Mouse (Mus musculus): ENCODE measurements around the gene Tap2.

The Tap2 gene

DNA sequence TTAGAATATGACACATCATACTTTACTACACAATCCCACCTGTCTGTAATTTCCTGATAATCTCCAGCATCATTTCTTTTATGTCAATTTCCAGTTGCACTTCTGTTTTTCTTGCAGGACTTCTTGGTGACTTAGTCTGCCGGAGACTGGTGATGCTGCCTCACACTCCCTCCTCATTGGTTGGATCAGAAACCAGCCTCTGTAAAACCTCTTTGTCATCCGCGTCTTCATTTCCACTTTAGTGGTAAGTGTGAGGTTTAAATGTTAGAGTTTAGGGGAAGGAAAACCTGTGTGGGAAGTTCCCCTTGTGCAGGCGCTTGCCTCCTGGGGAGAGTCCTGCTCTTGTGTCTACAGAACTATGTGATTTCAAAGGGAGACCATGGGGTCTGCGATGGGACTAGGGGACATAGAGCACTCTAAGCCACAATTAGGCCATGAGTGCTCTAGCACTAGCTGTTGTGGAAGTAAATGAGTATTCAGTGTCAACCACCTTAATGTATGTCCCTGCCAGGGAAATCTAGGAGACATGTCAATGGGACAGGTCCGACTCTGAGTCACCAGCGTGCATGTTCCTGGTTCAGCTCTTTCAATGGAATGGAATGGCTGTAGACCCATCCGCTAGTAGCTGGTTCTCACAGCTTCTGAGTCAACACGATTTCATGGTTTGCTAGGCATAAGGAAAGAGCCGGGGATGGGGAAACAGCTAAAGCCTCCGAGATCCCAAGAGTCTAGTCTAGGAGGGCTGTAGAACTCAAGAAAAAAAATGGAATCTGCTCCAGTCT, 54.5 kb downstream of the Tap2 start, which contains the start of gene H2-Ab1:
Gene H2-Ab1 (plus strand): TSS at position 96 of the 782 bp plus-strand sequence.
- peak; percentile 73 for DNase-seq

DNA sequence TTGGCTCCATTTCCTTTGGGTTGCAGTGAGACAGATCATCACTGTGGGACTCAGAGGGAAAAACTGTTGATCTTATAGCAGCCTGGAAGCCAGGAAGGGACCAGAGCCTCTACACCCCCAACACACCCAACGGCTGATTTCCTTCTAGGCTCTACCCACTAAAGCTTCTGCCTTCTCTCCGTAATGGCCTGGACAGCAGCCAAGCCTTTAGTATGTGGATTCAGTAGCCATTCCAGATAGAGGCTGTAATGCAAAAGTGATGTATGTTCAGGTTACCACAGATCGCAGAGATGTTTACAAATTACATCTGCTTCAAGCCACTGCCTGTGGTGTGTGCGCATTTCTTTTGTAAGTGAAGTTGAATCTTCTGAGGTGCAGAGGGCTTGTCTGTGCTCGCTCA, 57.2 kb downstream of the Tap2 start:
- DNase-seq = no peak

DNA sequence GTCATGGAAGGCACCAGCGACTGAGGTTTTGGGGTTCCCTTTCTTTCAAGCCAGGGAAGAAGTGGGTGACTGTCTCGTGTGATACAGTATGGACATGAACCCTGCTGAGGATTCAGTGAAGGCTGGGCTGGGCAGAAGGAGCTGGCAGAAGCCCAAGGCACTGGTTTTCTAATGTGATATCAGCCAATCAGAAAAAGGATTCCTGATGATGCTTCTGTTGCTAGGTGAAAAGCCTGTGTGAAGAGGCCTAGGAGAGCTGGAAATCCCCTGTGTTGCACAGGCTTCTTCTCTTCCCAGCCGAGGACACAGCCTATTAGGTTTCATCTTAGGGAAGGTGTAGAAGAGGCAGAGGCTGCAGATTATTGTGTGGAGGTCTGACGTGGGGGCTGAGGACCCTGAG, 58.2 kb downstream of the Tap2 start:
- peak; percentile 82 for DNase-seq

DNA sequence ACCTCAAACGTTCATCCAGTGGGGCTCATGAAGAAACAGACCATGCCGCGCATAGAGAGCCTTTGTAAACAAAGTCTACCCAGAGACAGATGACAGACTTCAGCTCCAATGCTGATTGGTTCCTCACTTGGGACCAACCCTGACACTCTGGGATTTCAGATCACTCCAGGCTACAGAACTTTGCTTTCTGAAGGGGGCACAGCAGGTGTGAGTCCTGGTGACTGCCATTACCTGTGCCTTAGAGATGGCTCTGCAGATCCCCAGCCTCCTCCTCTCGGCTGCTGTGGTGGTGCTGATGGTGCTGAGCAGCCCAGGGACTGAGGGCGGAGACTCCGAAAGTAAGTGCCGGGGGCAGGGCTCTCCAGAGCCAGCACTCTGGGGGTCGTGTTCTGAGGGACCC, 59.7 kb downstream of the Tap2 start:
- peak; percentile 57 for DNase-seq

DNA sequence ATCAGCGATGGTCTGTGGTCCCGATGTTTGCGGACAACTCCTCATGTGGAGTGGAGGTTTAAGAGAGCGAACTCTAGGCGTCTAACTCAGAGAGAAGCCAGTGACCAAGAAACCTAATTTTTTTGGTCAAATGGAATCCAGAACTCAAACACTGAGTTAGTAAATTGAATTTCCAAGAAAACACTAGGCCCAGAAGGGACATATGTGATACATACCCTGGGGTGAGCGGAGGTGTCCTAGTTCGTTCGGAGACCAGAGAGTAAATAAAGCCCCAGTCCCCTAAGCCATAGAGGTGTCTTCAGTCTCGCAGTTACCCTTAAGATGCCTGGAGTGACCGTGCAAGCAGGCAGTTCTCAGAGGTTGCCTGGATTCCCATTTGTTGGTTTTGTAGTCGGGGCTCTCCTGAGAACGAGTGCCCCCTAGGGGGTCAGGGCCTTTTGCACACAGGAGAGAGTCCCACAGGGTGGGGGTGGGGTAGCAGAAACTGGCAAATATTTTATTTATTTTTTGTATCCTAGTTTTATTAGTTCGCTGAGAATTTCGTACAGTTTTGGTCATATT, 60.6 kb downstream of the Tap2 start:
- no peak for DNase-seq

DNA sequence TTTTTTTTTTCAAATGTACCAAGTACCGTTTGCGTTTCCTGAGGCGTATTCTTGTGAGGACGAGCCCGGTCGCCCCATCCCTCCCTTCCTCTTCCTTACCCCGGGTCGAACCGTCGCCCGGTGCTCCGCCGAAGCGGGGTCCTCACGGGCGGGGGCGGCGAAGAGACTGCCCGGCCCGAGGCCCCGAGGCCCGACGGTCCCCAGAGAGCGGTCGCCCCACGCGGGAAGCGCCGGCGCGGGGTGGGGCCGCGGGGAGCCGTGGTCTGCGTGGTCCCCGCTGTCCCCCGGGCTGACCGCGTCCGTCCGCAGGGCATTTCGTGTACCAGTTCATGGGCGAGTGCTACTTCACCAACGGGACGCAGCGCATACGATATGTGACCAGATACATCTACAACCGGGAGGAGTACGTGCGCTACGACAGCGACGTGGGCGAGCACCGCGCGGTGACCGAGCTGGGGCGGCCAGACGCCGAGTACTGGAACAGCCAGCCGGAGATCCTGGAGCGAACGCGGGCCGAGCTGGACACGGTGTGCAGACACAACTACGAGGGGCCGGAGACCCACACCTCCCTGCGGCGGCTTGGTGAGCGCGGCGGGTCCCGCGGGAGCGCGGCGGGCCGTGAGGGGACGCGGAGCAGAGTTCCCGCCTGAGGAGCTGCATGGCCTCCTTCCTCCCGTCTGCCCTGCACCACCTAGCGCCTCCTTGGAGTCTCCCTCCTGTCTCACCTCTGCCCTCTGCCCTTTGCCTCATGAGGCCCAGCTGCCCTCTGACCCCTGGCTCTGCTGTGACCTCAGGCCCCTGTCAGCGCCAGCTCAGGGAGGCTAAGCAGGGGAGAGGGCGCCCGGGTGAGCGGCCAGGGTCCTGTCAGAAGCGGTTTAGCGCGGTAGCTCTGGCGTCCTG, 61.4 kb downstream of the Tap2 start:
- DNase-seq = no peak

All from layer of hippocampus, adult 9-11 months (tissue).